Mouse (Mus musculus) left cerebral cortex, adult 2 months (tissue): ENCODE measurements at regions not wholly inside any gene's neighbourhood (a gene's known extent, or its start where the extent isn't known, plus 50 kb on each side); places are given as distances from the start of the nearest gene placed in this dataset.

Experiments
- DNase-seq, 2 experiments: peaks; one replicate each; pipeline ENCODE4 v3.0.0; 2021 to 2022; ENCODE audit warnings: low spot score in 2 of 2, mixed read lengths in 1 of 2; ENCODE audit errors: extremely low spot score in 1 of 2
- H3K27ac ChIP-seq: fragments of 200-600 bp; 2 replicates; pipeline ENCODE4 v1.8.1; 2022
- H3K4me3 ChIP-seq: fragments of 200-600 bp; 2 replicates; pipeline ENCODE4 v1.8.1; 2022
- CTCF ChIP-seq: fragments of 200-600 bp; IDR thresholded peaks from 2 replicates; pipeline ENCODE4 v1.8.1; 2022; ENCODE audit warnings: antibody characterized with exemption, mild to moderate bottlenecking, moderate library complexity
- intact Hi-C: fragments of 180-260 bp; cut with DNase I; formaldehyde crosslinking; loops from one replicate; pipeline ENCODE4 v1.15.1; 2025

- no peak overlapping the region for H3K4me3 ChIP-seq
- intact Hi-C loops = loop anchor here (10.0 kb wide), 2 partner anchors 389 to 401 kb away; no protein-coding TSS in a partner anchor
- no peak for DNase-seq
- no peak for TF ChIP-seq CTCF
- no peak overlapping the region for H3K27ac ChIP-seq
Observed at GRCm38 (mm10) chrX:117953669-117954068, 473.4 kb upstream of the Tgif2lx2 start.

- intact Hi-C loops = loop anchor here (10.0 kb wide), 2 partner anchors 391 to 399 kb away; no protein-coding TSS in a partner anchor
- no peak; the same call in 1 of the 2 replicates for TF ChIP-seq CTCF
- Histone ChIP-seq H3K4me3 (no peak overlapping the region), H3K27ac (no peak overlapping the region)
- DNase-seq = no peak
Observed at GRCm38 (mm10) chrX:117955814-117956213, 471.2 kb upstream of the Tgif2lx2 start.

GRCm38 (mm10) chrX:117989899-117990298 is 437.1 kb upstream of the Tgif2lx2 start:
- no peak for TF ChIP-seq CTCF
- DNase-seq = no peak
- H3K27ac ChIP-seq = no peak overlapping the region
- intact Hi-C loops = no loop called here
- H3K4me3 ChIP-seq = no peak overlapping the region
